Mouse (Mus musculus) thymus, adult 2 months (tissue): ENCODE data around the gene Rpsa.

Source experiments
- CTCF ChIP-seq: fragments of 200-500 bp; IDR thresholded peaks from 2 replicates; pipeline ENCODE4 v1.5.1; 2012; ENCODE audit warnings: mild to moderate bottlenecking, control low read depth, low read length, moderate library complexity, borderline replicate concordance; ENCODE audit not compliant: control insufficient read depth, poor library complexity, insufficient read depth; ENCODE audit errors: extremely low read depth
- POLR2A ChIP-seq: fragments of 200-500 bp; IDR thresholded peaks from 2 replicates; pipeline ENCODE4 v1.6.1; 2012; ENCODE audit warnings: mild to moderate bottlenecking, low read length, control low read depth, moderate library complexity; ENCODE audit not compliant: control insufficient read depth, poor library complexity, insufficient read depth; ENCODE audit errors: extremely low read depth

DNA sequence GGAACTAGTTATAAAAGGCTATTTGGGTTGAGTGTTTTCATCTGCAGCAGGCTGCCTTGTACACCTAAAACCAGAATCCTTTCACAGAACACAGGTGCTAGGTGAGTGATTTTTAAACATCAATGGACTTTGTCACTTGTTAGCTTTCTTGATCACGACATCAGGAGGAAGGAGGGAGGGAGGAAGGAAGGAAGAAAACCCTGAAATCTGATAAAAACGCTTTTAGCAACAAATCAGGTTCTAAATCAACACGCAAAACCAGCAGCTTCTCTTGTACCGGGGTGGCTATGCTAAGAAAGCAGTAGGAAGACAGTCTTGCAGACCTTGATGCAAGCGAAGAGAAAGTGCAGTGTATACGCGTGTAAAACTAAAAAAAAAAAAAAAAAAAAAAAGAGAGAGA lies 47.6 kb upstream of the Rpsa start:
- no peak for TF ChIP-seq CTCF
- no peak for TF ChIP-seq POLR2A
